Mouse (Mus musculus) midbrain, postnatal 0 days (tissue): Measurements from ENCODE around the gene Tmem59. TPM values are rescaled to one million over a fixed set of nuclear protein-coding genes. Genes with fewer than 3 reads are reported as not detected.

Experiments
- ATAC-seq: fragments of 200-750 bp; cut with Nextera tagmentation; 2 replicates; pipeline ENCODE4 v1.8.0; 2017; ENCODE audit warnings: moderate number of reproducible peaks, mild to moderate bottlenecking, moderate TSS enrichment, moderate library complexity; ENCODE audit not compliant: low FRiP score
- DNase-seq: peaks from one replicate; pipeline ENCODE4 v3.0.0-alpha.2; 2015; ENCODE audit warnings: low spot score
- H3K27ac ChIP-seq: fragments of 300-500 bp; sonication (generic); 2 replicates; pipeline ENCODE4 v1.5.1; 2014; ENCODE audit warnings: low read depth, mild to moderate bottlenecking, low read length, mixed read lengths
- H3K27me3 ChIP-seq: fragments of 300-500 bp; sonication (generic); 2 replicates; pipeline ENCODE4 v1.6.1; 2014; ENCODE audit warnings: low read length, control low read depth, mixed read lengths; ENCODE audit not compliant: insufficient read depth
- H3K36me3 ChIP-seq: fragments of 300-500 bp; sonication (generic); 2 replicates; pipeline ENCODE4 v1.6.1; 2014; ENCODE audit warnings: low read length, control low read depth, mixed read lengths; ENCODE audit not compliant: insufficient read depth
- H3K4me1 ChIP-seq: fragments of 300-500 bp; sonication (generic); 2 replicates; pipeline ENCODE4 v1.6.1; 2014; ENCODE audit warnings: mild to moderate bottlenecking, control low read depth, antibody characterized with exemption, low read length, mixed read lengths; ENCODE audit not compliant: insufficient read depth
- H3K4me2 ChIP-seq: fragments of 300-500 bp; sonication (generic); 2 replicates; pipeline ENCODE4 v1.6.1; 2014; ENCODE audit warnings: low read depth, mild to moderate bottlenecking, low read length, mixed read lengths; ENCODE audit not compliant: poor library complexity, severe bottlenecking
- H3K4me3 ChIP-seq: fragments of 300-500 bp; sonication (generic); 2 replicates; pipeline ENCODE4 v1.5.1; 2014; ENCODE audit warnings: low read depth, mild to moderate bottlenecking, low read length, moderate library complexity
- H3K9ac ChIP-seq: fragments of 300-500 bp; sonication (generic); replicated peaks from 2 replicates; pipeline ENCODE4 v1.6.1; 2014; ENCODE audit warnings: mild to moderate bottlenecking, low read length, moderate library complexity, mixed read lengths; ENCODE audit not compliant: poor library complexity, severe bottlenecking
- H3K9me3 ChIP-seq: fragments of 300-500 bp; sonication (generic); 2 replicates; pipeline ENCODE4 v1.6.1; 2016; ENCODE audit warnings: low read length, control low read depth
- CTCF ChIP-seq: IDR thresholded peaks from 2 replicates; pipeline ENCODE4 v1.5.1; 2016; ENCODE audit warnings: antibody characterized with exemption, mild to moderate bottlenecking
- WGBS: fragments of 180-500 bp; shearing (Covaris S2); extraction: QIAGEN DNeasy Blood & Tissue Kit; methylation state at CpG from one replicate; pipeline ENCODE4 v1.1.7; 2014; 5-methylcytosine and 5-hydroxymethylcytosine counted together
- polyA plus RNA-seq: library from polyadenylated mRNA; unstranded; fragments of >200 nt; fragmentation: Nextera tagmentation; extraction: Ambion mirVana; gene quantifications from 2 replicates; pipeline ENCODE4 v1.2.1, GENCODE M21; 2015
- total RNA-seq: library from RNA; depleted of rRNA; stranded (reverse); fragments of >200 nt; gene quantifications from 2 replicates; pipeline ENCODE4 v1.2.3, GENCODE M21; 2014

The Tmem59 gene
- total and polyA plus RNA-seq, 2 experiments from 2014 or later = 127 to 347 TPM

DNA sequence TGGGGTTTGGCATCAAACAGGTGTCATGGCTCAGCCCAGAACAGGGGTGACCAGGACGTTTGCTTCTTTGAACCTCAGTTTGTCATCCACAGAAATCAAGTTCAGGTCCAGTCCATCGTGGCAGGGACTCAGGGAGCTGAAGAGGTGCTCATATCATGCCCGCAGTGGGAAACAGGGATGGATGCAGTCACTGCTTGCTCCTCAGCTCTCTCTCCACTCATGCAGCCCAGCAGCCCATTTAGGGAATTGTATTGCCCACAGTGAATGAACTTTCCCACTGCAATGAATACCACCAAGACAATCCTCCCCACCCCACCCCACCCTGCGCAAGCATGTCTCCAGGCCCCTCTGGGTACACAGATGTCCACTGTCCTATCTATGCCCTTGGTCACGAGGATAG, 33.7 kb downstream of the Tmem59 start:
- 82% methylated on average over 5 of the region's 5 CpGs for WGBS

DNA sequence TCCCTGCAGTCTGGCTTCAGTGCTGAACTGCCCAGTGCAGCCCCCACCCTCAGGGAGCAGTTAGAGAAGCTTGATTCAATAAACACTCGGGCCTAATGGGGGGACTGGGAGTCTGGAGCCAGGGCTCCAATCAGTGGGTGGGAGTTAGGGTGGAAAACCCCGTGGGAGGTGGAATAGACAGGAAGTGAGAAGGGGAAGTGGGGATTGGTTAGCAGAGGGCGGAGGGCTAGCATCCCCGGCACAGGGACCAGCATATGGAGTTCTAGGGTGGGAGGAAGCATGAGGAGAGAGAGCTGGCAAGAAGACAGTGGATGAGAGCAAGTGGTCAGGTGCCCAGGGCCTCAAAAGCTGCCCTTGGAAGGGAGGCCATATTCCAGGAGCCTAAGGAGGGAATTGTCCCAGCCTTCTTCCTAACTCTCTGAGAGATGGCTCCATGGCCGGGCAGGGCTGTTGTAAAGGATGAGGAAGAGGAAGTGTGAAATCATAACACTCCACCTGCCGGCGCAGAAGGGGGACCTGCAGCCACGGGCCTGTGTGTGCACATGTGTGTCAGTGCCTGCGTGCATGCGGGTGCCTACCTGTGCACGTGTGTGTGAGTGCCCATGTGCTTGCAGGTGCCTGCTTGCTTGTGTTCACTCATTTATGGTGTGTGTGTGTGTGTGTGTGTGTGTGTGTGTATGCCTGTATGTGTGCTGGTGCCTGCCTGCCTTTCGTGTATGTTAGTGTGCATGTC, 35.2 kb downstream of the Tmem59 start:
- Histone ChIP-seq H3K4me1 (no peaks in the 10 kb centered on the region), H3K27ac (no peak overlapping the region), H3K9me3 (no peaks in the 10 kb centered on the region), H3K9ac (no peak overlapping the region), H3K4me2 (no peak overlapping the region), H3K27me3 (no peaks in the 10 kb centered on the region), H3K4me3 (no peak overlapping the region), H3K36me3 (peaks cover 4% of the 10 kb centered on the region)
- DNase-seq (no peak), ATAC-seq (no peak)
- TF ChIP-seq CTCF = no peak
- 80% methylated on average over 12 of the region's 12 CpGs for WGBS

More for the DNA sequence above, 33.7 kb downstream of the Tmem59 start:
- H3K9ac ChIP-seq = no peak overlapping the region
- H3K9me3 ChIP-seq = no peaks in the 10 kb centered on the region
- no peak overlapping the region for H3K27ac ChIP-seq
- H3K4me2 ChIP-seq = no peak overlapping the region
- no peak for TF ChIP-seq CTCF
- H3K4me3 ChIP-seq = no peak overlapping the region
- peaks cover 15% of the 10 kb centered on the region for H3K36me3 ChIP-seq
- H3K4me1 ChIP-seq = no peaks in the 10 kb centered on the region
- no peaks in the 10 kb centered on the region for H3K27me3 ChIP-seq
- ATAC-seq (no peak), DNase-seq (no peak)

DNA sequence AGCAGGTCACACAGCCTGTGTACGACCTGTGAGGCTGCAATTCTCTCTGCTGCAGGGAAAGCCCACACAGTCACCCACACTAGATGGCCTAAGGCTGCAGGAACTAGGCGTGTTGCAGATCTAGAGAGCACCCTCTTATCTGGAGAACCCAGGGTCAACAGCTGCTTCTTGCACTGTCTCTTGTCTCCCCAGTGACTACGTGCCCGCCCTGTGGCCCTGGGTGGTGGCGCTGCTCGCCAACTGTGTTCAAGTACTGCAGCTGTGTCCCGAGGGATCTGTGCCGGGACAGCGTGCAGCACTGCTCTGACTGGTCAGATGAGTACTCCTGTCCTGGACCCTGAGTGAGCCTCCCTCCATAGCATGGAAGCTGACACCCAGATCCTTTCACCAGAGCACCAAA, 39.4 kb downstream of the Tmem59 start:
- H3K9ac ChIP-seq = no peak overlapping the region
- H3K36me3 ChIP-seq = no peaks in the 10 kb centered on the region
- H3K27ac ChIP-seq = no peak overlapping the region
- TF ChIP-seq CTCF = no peak
- DNase-seq (no peak), ATAC-seq (no peak)
- no peak overlapping the region for H3K4me3 ChIP-seq
- no peaks in the 10 kb centered on the region for H3K4me1 ChIP-seq
- no peaks in the 10 kb centered on the region for H3K9me3 ChIP-seq
- WGBS = 86% methylated on average over 9 of the region's 9 CpGs
- H3K27me3 ChIP-seq = no peaks in the 10 kb centered on the region
- H3K4me2 ChIP-seq = no peak overlapping the region

DNA sequence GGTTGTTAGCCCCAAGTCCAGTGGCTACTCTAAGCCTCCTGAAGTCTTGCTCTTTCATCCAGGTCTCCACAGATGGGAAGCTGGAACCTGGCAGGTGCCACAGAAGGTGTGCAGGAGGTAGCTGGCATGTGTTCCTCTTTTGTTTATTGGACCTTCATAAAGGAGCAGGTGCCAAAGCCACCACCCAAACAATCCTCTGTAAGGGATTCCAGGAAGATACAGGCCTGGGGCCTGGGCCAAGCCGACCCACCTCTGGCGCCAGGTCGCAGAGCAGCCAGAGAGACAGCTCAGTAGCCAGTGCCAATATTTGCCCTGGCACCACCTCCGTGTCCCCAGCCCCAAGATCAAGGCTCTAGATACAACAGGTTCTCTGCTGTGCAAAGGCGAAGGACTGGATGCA, 43.3 kb downstream of the Tmem59 start:
- WGBS = 90% methylated on average over 5 of the region's 5 CpGs
- no peak for ATAC-seq
- H3K4me1 ChIP-seq = no peaks in the 10 kb centered on the region
- no peak for TF ChIP-seq CTCF
- no peaks in the 10 kb centered on the region for H3K27me3 ChIP-seq
- H3K9me3 ChIP-seq = no peaks in the 10 kb centered on the region
- H3K4me3 ChIP-seq = no peak overlapping the region
- no peak overlapping the region for H3K27ac ChIP-seq
- H3K36me3 ChIP-seq = no peaks in the 10 kb centered on the region
- DNase-seq = no peak
- H3K9ac ChIP-seq = no peak overlapping the region
- H3K4me2 ChIP-seq = no peak overlapping the region

DNA sequence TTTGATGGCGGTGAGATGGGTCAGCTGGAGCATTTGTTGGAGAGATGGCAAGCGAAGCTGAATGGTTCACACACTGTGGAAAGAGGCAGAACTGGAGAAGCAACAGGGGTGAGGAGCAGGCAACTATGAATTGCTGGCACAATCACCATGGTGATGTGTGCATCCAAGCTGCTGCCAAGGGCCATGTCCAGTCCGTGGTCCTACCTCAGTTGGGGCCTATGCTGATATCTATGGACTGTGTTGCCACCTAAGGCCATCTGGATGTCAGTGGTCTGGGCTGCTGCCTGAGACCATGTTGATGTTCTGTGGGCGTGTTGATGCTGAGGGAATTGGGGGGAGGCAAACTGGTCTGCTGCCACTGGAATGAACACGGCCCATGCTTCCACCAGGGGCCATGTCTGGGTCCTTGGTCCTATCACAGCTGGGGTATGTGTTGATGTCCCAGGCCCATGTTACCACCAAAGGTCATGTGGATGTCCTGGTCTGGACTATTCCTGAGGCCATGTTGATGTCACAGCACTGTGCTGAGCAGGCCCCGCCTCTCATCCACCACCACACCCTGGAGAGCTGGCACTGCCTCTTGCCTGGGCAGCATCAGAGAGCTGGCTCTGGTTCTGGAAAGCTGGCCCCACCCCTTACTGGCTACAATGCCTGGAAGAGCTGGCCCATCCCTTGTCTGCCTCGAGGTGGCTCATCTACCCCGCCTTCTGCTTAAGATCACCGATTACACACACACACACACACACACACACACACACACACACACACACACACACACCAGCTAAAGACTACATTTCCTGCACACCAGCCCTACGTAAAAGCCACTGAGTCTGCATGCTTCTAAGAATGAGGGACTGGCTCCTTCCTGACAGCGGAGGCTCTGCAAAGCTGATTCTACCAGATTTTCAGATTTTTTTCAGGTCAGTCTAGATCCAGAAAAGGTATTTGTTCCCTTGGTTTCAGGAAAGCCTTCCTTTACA, 45.3 kb downstream of the Tmem59 start:
- ATAC-seq (no peak; the same call in 1 of the 2 replicates), DNase-seq (peak; percentile 58)
- TF ChIP-seq CTCF = no peak
- H3K27me3 ChIP-seq = no peaks in the 10 kb centered on the region
- no peaks in the 10 kb centered on the region for H3K36me3 ChIP-seq
- no peaks in the 10 kb centered on the region for H3K4me1 ChIP-seq
- H3K4me3 ChIP-seq = no peak overlapping the region
- 84% methylated on average over 11 of the region's 11 CpGs for WGBS
- no peak overlapping the region for H3K4me2 ChIP-seq
- no peak overlapping the region for H3K27ac ChIP-seq
- no peak overlapping the region for H3K9ac ChIP-seq
- H3K9me3 ChIP-seq = no peaks in the 10 kb centered on the region

DNA sequence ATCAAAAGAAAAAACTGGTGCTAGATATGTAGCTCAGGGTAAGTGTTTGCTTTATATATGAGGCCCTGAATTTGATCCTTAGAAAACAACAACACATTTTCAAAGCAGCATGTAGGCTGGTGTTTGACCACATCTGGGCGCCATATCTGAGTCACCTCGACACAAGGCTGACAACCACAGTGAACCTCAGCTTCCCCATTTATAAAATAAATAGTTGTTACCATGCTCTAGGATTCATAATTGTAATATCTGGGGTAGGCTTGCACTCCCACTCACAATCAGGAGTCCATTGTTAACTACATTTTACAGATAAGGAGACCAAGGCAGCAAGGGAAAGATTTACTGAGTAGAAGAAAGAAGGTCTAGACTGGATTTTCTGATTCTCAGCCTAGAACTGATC, 48.1 kb downstream of the Tmem59 start:
- Histone ChIP-seq H3K9ac (no peak overlapping the region), H3K4me3 (no peak overlapping the region), H3K4me1 (no peaks in the 10 kb centered on the region), H3K9me3 (no peaks in the 10 kb centered on the region), H3K4me2 (no peak overlapping the region), H3K36me3 (0 out of 2 replicates have a peak, but pooled peaks cover under 1% of the 10 kb centered on the region), H3K27ac (no peak overlapping the region), H3K27me3 (no peaks in the 10 kb centered on the region)
- WGBS = 89% methylated on average over 2 of the region's 2 CpGs
- no peak for DNase-seq
- TF ChIP-seq CTCF = no peak
- ATAC-seq = no peak
